Mouse (Mus musculus) MEL (cell line): ENCODE results near the gene Fam173a. TPM values are rescaled to one million over a fixed set of nuclear protein-coding genes. Genes with fewer than 3 reads are reported as not detected.

ENCODE experiments used
- DNase-seq: peaks from one replicate; pipeline ENCODE4 v3.0.0; 2011; ENCODE audit warnings: low read depth, low spot score
- H3K27ac ChIP-seq: 2 replicates; pipeline ENCODE4 v1.5.1; 2012; ENCODE audit warnings: low read depth, mild to moderate bottlenecking, control low read depth, low read length, moderate library complexity; ENCODE audit not compliant: control insufficient read depth
- H3K27me3 ChIP-seq, 2 experiments: fragments of 150-350 bp in 1 of 2; sonication (generic) in 1 of 2; 2 replicates each; pipeline ENCODE4 v1.6.1; 2012; ENCODE audit warnings: low read length in 2 of 2, mild to moderate bottlenecking in 2 of 2, improper control_type of control experiment in 1 of 2, moderate library complexity in 1 of 2; ENCODE audit not compliant: insufficient read depth in 2 of 2, control insufficient read depth in 1 of 2
- H3K36me3 ChIP-seq, 2 experiments: 2 replicates each; pipeline ENCODE4 v1.6.1; 2012 to 2014; ENCODE audit warnings: low read length in 2 of 2, improper control_type of control experiment in 1 of 2, inconsistent platforms in 1 of 2, mild to moderate bottlenecking in 1 of 2; ENCODE audit not compliant: insufficient read depth in 2 of 2, control insufficient read depth in 1 of 2
- H3K4me1 ChIP-seq, 2 experiments: fragments of 150-350 bp in 1 of 2; sonication (generic) in 1 of 2; 2 replicates each; pipeline ENCODE4 v1.6.1; 2012; ENCODE audit warnings: low read length in 2 of 2, improper control_type of control experiment in 1 of 2, mild to moderate bottlenecking in 1 of 2; ENCODE audit not compliant: insufficient read depth in 2 of 2, control insufficient read depth in 1 of 2
- H3K4me3 ChIP-seq, 2 experiments: fragments of 150-350 bp in 1 of 2; sonication (generic) in 1 of 2; 2 replicates each; pipeline ENCODE4 v1.5.1; 2012; ENCODE audit warnings: low read depth in 2 of 2, low read length in 2 of 2, mild to moderate bottlenecking in 2 of 2, moderate library complexity in 2 of 2, control low read depth in 1 of 2, improper control_type of control experiment in 1 of 2; ENCODE audit not compliant: control insufficient read depth in 1 of 2, insufficient read depth in 1 of 2
- H3K79me2 ChIP-seq: 2 replicates; pipeline ENCODE4 v1.6.1; 2012; ENCODE audit warnings: mild to moderate bottlenecking, low read length, moderate library complexity; ENCODE audit not compliant: control insufficient read depth, poor library complexity, insufficient read depth
- H3K9ac ChIP-seq: 2 replicates; pipeline ENCODE4 v1.6.1; 2012; ENCODE audit warnings: low read depth, mild to moderate bottlenecking, control low read depth, low read length, moderate library complexity; ENCODE audit not compliant: control insufficient read depth, poor library complexity, severe bottlenecking
- H3K9me3 ChIP-seq: fragments of 150-350 bp; sonication (generic); replicated peaks from 2 replicates; pipeline ENCODE4 v1.6.1; 2012; ENCODE audit warnings: mild to moderate bottlenecking, low read length, improper control_type of control experiment, moderate library complexity; ENCODE audit not compliant: insufficient read depth
- BHLHE40 ChIP-seq: IDR thresholded peaks from 2 replicates; pipeline ENCODE4 v1.6.1; 2012; ENCODE audit warnings: low read depth, mild to moderate bottlenecking, inconsistent platforms, low read length, improper control_type of control experiment, borderline replicate concordance
- CHD2 ChIP-seq: IDR thresholded peaks from 2 replicates; pipeline ENCODE4 v1.6.1; 2011; ENCODE audit warnings: low read length, improper control_type of control experiment
- ELF1 ChIP-seq: IDR thresholded peaks from 2 replicates; pipeline ENCODE4 v1.6.1; 2014; ENCODE audit warnings: low read depth, mild to moderate bottlenecking, inconsistent platforms, low read length, improper control_type of control experiment, moderate library complexity
- ETS1 ChIP-seq: IDR thresholded peaks from 2 replicates; pipeline ENCODE4 v1.6.1; 2012; ENCODE audit warnings: low read depth, mild to moderate bottlenecking, inconsistent platforms, low read length, improper control_type of control experiment, moderate library complexity
- HCFC1 ChIP-seq: IDR thresholded peaks from 2 replicates; pipeline ENCODE4 v1.6.1; 2012; ENCODE audit warnings: low read depth, mild to moderate bottlenecking, inconsistent platforms, low read length, improper control_type of control experiment, moderate library complexity
- JUND ChIP-seq: IDR thresholded peaks from 2 replicates; pipeline ENCODE4 v1.6.1; 2011; ENCODE audit warnings: low read depth, mild to moderate bottlenecking, improper control_type of control experiment, low read length
- MAZ ChIP-seq: IDR thresholded peaks from 2 replicates; pipeline ENCODE4 v1.6.1; 2012; ENCODE audit warnings: low read depth, mild to moderate bottlenecking, inconsistent platforms, low read length, improper control_type of control experiment
- MEF2A ChIP-seq: IDR thresholded peaks from 2 replicates; pipeline ENCODE4 v1.6.1; 2014; ENCODE audit warnings: low read depth, mild to moderate bottlenecking, inconsistent platforms, low read length, improper control_type of control experiment; ENCODE audit not compliant: poor library complexity, insufficient replicate concordance, severe bottlenecking; ENCODE audit errors: extremely low read depth
- MYB ChIP-seq: IDR thresholded peaks from 2 replicates; pipeline ENCODE4 v1.6.1; 2011; ENCODE audit warnings: mild to moderate bottlenecking, low read depth, low read length, improper control_type of control experiment
- MYC ChIP-seq: IDR thresholded peaks from 2 replicates; pipeline ENCODE4 v1.6.1; 2011; ENCODE audit warnings: low read depth, mild to moderate bottlenecking, low read length, improper control_type of control experiment, moderate library complexity
- NRF1 ChIP-seq: IDR thresholded peaks from 2 replicates; pipeline ENCODE4 v1.6.1; 2014; ENCODE audit warnings: low read depth, mild to moderate bottlenecking, inconsistent platforms, low read length, improper control_type of control experiment, moderate library complexity; ENCODE audit not compliant: poor library complexity, insufficient read depth, severe bottlenecking
- POLR2AphosphoS2 ChIP-seq: IDR thresholded peaks from 2 replicates; pipeline ENCODE4 v1.6.1; 2011; ENCODE audit warnings: low read length, improper control_type of control experiment
- RAD21 ChIP-seq: IDR thresholded peaks from 2 replicates; pipeline ENCODE4 v1.6.1; 2011; ENCODE audit warnings: mild to moderate bottlenecking, low read depth, low read length, improper control_type of control experiment
- SIN3A ChIP-seq: IDR thresholded peaks from 2 replicates; pipeline ENCODE4 v1.6.1; 2012; ENCODE audit warnings: low read length, improper control_type of control experiment, inconsistent platforms
- SMC3 ChIP-seq: IDR thresholded peaks from 2 replicates; pipeline ENCODE4 v1.6.1; 2011; ENCODE audit warnings: low read depth, low read length, improper control_type of control experiment
- TAL1 ChIP-seq: IDR thresholded peaks from 2 replicates; pipeline ENCODE4 v1.6.1; 2012; ENCODE audit warnings: mild to moderate bottlenecking, inconsistent platforms, low read length, moderate library complexity, mixed read lengths
- TCF12 ChIP-seq: IDR thresholded peaks from 2 replicates; pipeline ENCODE4 v1.6.1; 2014; ENCODE audit warnings: low read depth, mild to moderate bottlenecking, inconsistent platforms, low read length, improper control_type of control experiment, moderate library complexity
- UBTF ChIP-seq: IDR thresholded peaks from 2 replicates; pipeline ENCODE4 v1.6.1; 2012; ENCODE audit warnings: low read depth, mild to moderate bottlenecking, inconsistent platforms, low read length, improper control_type of control experiment, moderate library complexity, borderline replicate concordance; ENCODE audit not compliant: insufficient read depth
- USF1 ChIP-seq: IDR thresholded peaks from 2 replicates; pipeline ENCODE4 v1.6.1; 2014; ENCODE audit warnings: low read depth, mild to moderate bottlenecking, inconsistent platforms, low read length, improper control_type of control experiment, moderate library complexity
- USF2 ChIP-seq, 2 experiments: IDR thresholded peaks; 2 replicates each; pipeline ENCODE4 v1.6.1; 2011 to 2012; ENCODE audit warnings: improper control_type of control experiment in 2 of 2, low read length in 2 of 2, borderline replicate concordance in 1 of 2, inconsistent platforms in 1 of 2, low read depth in 1 of 2, mild to moderate bottlenecking in 1 of 2; ENCODE audit not compliant: insufficient read depth in 1 of 2
- ZC3H11A ChIP-seq: IDR thresholded peaks from 2 replicates; pipeline ENCODE4 v1.6.1; 2012; ENCODE audit warnings: low read depth, mild to moderate bottlenecking, inconsistent platforms, low read length, improper control_type of control experiment
- ZMIZ1 ChIP-seq: IDR thresholded peaks from 2 replicates; pipeline ENCODE4 v1.6.1; 2012; ENCODE audit warnings: low read depth, mild to moderate bottlenecking, inconsistent platforms, low read length, improper control_type of control experiment, moderate library complexity
- ZNF384 ChIP-seq: IDR thresholded peaks from 2 replicates; pipeline ENCODE4 v1.6.1; 2012; ENCODE audit warnings: low read depth, mild to moderate bottlenecking, inconsistent platforms, low read length, improper control_type of control experiment
- polyA plus RNA-seq, 2 experiments: library from polyadenylated mRNA; stranded (reverse) in 1 of 2; unstranded in 1 of 2; fragments of >175 nt in 1 of 2; fragments of >200 nt in 1 of 2; gene quantifications; 2 replicates each; pipeline versions ENCODE4 v1.2.1 to v1.2.4; 2012; ENCODE audit warnings: low replicate concordance in 2 of 2, low read depth in 1 of 2; ENCODE audit not compliant: insufficient read length in 2 of 2, insufficient read depth in 1 of 2, missing spikeins in 1 of 2
- total RNA-seq: library from RNA; depleted of rRNA; stranded (reverse); fragments of 300-350 nt; gene quantifications from 2 replicates; pipeline ENCODE4 v1.2.3, GENCODE M21; 2012

Gene Fam173a
- total and polyA plus RNA-seq, 3 experiments: 36.6 to 39.0 TPM; not detected in 1

DNA sequence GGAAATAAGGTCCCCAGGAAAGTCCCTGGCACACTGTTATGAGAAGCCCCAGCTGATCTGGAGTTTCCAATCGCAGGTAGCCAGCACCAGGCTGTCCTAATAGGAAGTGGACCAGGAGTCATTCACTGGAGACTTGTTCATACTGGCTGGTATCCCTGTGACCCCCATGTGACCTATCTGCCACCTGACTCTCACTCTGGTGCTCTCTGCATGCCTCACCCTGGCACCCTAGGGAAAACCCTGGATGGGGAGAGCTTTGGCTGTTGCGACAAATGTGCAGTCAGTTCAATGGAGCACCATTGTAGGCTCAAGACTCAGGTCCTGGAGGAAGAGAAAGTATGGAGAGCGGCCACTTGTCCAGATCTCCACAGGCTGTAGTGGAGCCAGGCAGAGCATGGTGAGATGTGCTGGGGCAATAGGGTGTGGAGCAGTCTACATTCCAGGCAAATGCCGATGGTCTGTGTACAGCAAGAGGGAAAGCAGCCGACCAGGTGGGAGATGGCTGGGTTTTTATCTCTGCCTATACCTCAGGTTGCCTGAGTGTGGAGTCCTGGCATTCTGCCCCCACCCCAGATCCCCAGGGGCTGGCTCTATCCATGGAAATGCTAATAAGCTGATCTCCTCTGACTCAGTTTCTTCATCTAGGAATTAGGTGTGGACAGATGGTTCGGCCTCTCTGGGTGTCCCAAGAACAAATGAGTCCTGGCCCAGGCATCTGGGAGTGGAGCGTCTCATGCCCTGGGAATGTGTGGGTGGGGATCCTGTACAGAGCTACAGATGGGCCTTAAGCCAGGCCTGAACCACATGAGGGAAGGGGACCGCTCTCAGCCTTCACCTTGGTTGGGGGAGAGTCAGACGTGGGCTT lies 36.1 kb downstream of the Fam173a start:
- Histone ChIP-seq H3K9ac (no peak overlapping the region), H3K27ac (no peak overlapping the region), H3K36me3 (no peaks in the 10 kb centered on the region), H3K4me3 (no peak overlapping the region), H3K27me3 (peaks cover 0 to 10% of the 10 kb centered on the region in 2 experiments; a peak in 3 of 4 replicates), H3K9me3 (no peaks in the 10 kb centered on the region), H3K79me2 (no peaks in the 10 kb centered on the region), H3K4me1 (no peaks in the 10 kb centered on the region)
- DNase-seq: no peak
- no peak for TF ChIP-seq USF2 (IDR thresholded peaks at IDR 0.05; ENCODE audit: borderline replicate concordance in 1 of 2, insufficient read depth in 1 of 2, low read depth in 1 of 2, low read length in 2 of 2)
- no peak for TF ChIP-seq ZNF384
- TF ChIP-seq MEF2A: no peak
- no peak for TF ChIP-seq MYC
- TF ChIP-seq MAZ: no peak
- no peak for TF ChIP-seq CHD2
- no peak for TF ChIP-seq NRF1
- no peak for TF ChIP-seq BHLHE40
- TF ChIP-seq RAD21: no peak
- no peak for TF ChIP-seq TAL1

DNA sequence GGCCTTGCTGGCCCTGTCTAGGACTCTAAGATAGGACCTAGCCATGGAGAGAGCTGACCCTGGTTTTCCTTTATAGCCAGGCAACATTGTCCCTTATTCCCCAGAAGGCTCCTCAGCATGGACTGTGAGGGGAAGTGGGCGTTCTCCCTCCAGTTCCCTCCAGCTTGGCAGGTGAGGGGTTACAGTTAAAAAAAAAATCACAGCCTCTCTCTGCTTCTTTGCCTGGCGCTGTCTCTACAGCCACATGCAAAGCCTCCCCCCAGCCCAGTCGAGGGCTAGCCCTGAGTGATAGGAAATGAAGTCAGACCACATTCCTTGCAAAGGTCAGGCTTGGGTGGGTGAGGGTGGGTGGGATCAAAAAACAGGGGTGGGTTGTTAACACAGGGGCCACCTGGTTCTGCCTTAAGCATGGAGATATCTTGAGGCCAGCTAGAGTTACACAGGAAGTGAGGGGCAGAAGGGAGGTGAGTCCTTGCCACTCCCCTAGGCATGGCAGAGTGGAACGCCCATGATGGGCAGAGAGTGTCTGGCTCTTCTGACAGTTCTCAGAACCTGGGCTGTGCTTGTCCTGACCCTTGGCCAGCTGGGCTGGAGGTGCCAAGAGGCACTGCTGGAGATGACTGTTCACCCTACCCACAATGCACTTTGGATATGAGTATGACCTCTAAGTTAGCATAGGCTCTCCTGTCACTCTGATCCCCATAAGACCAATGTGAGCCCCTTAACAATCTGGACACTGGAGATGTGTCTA lies 36.9 kb downstream of the Fam173a start:
- Histone ChIP-seq H3K9me3 (no peaks in the 10 kb centered on the region), H3K36me3 (no peaks in the 10 kb centered on the region), H3K4me1 (no peaks in the 10 kb centered on the region), H3K27me3 (peaks cover 0 to 10% of the 10 kb centered on the region in 2 experiments; a peak in 3 of 4 replicates), H3K4me3 (no peak overlapping the region), H3K9ac (no peak overlapping the region), H3K27ac (no peak overlapping the region), H3K79me2 (no peaks in the 10 kb centered on the region)
- no peak for DNase-seq
- no peak for TF ChIP-seq JUND
- no peak for TF ChIP-seq ELF1
- no peak for TF ChIP-seq CHD2
- TF ChIP-seq SIN3A: no peak
- no peak for TF ChIP-seq ZNF384
- TF ChIP-seq TAL1: no peak
- TF ChIP-seq RAD21: no peak
- no peak for TF ChIP-seq SMC3
- no peak for TF ChIP-seq ZC3H11A
- no peak for TF ChIP-seq POLR2AphosphoS2
- TF ChIP-seq TCF12: no peak
- TF ChIP-seq UBTF: no peak
- TF ChIP-seq ETS1: no peak
- no peak for TF ChIP-seq MYB
- no peak for TF ChIP-seq ZMIZ1
- no peak for TF ChIP-seq USF1
- no peak for TF ChIP-seq HCFC1
